Mouse (Mus musculus) thymus, postnatal 25 days (tissue): ENCODE results near the gene Slc7a14.

Experiments
- DNase-seq: peaks from one replicate; pipeline ENCODE4 v3.0.0; 2022

The Slc7a14 gene

DNA sequence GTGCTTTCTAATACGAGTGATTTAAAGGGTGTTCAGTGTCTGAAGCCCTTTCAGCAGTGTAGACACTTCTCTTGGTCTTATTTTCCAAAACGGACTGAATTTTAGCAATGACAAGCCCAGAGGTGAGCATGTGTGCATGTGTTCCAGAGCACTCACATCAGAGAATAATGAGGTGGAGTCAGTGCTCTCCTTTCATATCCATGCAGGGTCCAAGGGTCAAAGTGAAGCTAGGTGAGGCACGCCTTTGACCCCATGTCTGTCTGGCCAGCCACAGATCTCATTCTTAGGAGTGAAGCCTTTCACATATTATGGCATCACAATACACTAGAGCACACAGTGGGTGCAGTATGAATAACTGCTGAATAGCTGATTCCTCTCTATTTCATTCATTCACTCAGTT is 105.0 kb downstream of the Slc7a14 start:
- no peak for DNase-seq

DNA sequence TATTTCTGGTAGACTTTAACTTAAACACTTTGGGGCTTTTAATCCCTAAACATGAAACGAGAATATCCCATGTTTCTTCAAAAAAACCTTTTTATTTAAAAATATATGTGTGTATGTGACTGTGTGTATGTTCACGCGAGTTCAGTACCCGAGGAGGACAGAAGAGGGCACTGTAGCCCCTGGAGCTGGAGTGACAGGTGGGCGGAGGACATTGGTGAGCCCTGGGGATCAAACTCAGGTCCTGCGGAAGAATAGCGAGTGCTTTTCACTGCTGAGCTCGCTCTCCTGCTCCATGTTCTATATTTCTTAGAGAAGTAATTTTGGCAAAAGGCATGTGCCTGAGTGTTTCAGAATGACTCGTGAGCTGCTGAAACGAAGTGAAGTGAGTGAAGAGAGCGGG is 106.2 kb downstream of the Slc7a14 start:
- no peak for DNase-seq

DNA sequence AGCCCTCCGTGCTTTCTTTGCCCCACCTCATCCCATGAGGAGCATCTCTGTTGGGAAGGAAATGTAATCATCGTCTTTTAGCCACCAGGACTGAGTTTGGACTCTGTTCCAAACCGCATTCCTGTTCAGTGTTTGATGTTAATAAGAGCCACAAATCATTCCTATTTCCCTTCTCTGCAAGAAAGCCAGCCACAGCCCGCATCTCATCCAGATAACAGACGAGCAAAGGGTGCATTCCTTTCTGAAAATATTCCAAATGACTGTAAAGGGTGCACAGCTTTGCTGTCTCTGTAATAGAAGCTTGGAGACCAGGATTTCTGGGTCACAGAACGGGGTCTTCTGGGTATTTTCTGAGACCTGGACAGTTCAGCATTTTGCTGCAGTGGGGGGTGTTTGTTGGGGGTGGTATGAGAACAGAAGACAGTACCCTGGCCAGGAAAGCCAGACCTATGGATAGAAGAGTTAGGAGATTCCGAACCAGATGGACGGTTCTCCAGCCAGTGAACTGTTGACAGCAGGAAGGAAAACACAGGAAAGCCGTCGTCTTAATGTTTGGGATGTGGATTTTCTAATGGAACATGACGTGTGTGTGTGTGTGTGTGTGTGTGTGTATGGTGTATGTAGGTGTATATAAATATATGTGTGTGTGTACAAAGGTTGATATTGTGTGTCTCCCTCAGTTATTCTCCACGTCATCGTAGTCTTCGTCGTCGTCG is 110.9 kb downstream of the Slc7a14 start:
- DNase-seq = no peak

DNA sequence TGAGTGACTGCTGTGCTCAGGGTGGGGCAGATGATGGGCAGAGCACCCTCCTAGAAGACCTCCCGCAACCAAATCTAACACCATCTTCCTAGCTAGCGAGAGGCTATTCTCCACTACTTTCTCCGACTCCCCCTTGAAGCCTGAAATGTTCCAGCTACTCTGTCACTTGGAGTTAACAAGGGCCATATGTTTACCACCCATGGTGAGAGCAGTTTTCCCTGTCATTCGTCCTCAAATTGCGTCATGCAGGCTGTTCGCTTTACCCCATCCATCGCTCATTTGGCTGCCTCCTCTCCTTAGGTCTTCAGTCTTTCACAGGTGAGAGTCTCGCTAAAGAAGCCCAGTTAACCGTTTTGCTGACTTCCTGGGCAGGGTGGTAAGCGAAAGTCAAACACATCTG is 118.8 kb downstream of the Slc7a14 start:
- no peak for DNase-seq

DNA sequence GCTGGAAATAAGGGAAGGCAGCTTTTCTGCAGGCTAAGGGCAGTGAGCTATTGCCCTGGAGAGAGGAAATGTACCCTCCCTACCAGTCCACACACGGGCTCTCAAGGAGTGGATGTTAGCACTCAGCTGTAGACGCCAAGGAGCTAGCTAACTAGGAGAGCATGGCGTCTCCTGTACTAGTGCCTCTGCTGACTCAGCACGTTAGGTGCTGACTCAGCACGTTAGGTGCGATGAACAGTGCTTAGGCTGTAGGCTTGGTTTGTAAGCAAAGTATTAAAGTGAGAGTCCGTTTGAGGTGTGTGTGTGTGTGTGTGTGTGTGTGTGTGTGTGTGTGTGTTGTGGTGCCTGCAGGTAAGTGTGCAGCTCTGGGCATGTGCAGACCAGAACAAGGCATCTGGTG is 119.8 kb downstream of the Slc7a14 start:
- no peak for DNase-seq

DNA sequence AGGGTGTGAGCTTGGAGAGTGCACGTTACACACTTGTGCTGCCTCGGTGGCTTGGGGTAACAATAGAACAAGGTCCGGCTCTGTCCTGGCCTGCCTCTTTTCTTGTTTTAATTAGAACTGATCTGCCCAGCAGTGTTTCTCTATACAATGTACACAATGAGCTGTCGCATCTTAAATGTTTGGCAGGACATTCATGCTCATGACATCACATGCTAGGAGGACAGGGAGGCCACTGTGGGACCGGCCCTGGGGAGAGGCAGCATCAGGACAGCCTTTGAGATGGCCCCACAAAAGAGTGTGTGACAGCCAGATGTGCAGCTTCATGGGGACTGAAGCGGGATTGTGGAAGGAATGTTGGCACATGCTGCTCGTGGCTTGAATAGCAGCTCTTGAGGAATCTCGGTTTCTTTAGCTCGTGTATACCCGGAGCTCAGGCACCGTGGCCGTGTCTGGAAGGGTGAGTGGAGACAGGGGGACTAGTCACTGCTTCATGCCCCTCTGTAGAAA is 143.8 kb downstream of the Slc7a14 start:
- no peak for DNase-seq

DNA sequence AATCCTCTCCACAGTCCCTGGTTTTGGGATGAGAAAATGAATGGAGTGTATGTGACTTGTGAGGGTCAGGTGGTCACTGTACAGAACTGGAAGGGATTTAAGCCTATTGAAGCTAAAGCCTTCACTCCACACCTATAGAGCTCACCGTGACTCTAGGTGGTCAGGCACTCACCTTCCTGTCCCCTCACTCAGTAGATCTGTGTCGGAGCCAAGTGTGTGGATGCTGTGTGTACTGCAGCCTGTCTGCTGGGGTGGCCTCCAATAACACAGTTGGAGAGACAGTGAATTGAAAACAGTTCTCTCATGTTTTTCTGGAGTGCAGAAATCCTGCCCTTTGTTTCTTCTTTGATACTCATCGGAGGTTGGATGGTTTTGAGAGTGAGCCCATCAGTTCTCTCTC is 144.4 kb downstream of the Slc7a14 start:
- DNase-seq = no peak

DNA sequence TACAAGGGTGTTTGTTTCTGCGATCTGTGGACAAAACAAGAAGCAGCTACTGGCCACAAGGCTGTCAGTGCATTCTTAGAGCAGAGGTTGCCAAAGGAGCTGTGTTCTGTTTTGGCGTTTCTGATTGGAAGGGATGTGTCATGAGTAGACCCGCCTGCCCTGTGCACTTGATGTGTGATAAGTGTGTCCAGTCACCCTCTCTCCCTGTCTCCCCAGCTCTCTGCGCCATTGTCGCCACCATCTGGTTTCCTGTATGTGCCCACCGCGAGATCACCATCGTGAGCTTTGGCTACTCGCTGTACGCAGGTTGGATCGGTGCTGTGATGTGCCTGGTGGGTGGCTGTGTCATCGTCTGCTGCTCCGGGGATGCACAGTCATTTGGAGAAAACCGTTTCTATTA is 147.3 kb downstream of the Slc7a14 start:
- no peak for DNase-seq

DNA sequence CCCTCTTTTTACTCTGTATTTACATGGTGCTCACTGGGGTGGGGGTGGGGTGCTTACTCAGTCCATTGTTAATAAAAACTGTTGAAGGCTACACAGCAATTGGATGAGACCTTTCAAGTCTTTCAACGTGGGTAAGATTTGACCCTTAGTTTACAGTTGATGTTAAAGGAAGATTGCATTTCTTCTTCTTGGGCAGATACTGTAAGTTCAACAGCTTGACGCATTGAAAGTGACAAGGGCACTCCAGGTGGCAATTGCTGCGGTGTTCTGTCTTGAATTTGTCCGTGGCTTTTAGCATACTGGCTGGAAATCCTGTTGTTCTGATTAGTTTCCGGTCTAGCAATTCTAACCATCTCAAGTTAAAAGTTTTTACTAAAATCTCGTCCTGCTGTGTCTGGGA is 148.8 kb downstream of the Slc7a14 start:
- DNase-seq = no peak

DNA sequence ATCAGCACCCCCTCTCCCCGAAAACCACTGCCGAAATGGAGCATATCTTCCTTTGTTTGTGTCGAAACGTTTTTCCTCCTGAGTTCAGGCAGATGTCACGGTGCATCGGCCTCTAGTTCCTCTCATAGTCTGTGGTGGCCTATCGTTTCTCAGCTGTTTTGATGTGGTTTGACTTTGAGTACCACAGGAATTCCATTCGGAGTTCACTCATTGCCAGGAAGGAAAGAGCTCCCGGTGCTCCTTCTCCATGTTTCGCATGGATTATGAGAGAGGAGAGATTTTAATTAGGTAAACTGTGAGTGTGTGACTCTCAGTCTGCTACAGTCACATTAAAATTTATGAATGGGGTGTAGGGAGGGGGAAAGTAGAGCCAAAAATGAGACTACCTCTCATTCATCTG is 150.1 kb downstream of the Slc7a14 start:
- no peak for DNase-seq

DNA sequence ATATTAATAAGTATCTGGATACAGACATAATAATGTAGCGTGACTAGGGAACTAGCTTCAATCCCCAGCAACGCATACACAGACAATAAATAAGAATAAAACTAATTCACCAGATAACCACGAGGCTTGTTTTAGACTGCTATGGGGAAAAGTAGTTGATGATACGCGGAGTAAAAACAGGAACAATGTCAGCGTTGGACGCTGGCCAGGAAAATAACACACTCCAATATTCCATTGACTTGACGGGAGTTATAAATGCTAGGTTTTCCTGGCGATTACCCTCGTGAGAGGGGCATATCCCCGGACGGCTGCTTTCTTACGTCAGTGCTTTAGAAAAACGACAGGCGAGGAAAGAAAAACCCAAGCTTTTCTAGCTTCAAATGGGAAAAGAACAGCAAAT is 152.4 kb downstream of the Slc7a14 start:
- DNase-seq = no peak

DNA sequence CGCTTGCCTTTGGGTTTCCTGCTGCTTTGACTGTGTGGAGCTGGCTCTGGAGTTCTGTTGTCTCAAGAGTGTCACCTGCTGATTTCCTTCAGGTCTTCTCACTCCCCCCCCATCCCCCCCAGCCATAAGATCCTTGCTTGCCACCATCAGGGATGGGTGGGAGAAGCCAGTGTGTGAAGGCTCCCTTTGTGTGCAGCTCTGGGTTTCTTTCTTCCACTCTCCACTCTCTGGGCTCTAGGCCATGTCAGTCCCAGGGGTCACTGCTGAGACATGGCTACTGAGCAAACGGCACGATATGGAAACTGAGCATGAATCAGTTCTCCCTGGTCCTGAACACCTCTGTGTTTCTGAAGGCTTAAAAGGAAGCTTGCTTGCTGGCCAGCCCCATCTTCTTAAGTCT is 154.1 kb downstream of the Slc7a14 start:
- DNase-seq = no peak
